In the genomic region with DNA sequence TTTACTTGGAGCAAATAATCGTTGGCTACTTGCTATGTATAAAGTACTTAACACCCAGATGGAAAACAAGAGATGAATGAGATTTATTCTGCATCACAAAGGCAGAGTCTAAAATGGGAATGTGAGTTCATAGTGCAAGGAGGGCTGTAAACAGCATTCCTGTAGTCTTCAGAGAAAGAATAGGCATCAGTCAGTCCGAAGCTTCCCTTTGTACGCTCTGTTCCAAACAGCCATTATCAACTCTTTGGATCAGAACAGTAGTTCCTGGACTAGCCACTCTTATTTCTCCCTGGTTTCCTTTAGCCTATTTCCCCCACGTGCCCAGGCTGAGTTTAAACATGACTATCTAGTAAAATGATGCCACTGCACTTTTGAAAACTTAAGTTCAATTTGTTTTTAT, we compare ENCODE assay signal across 34 mouse cellular contexts. TPM values are rescaled to one million over a fixed set of nuclear protein-coding genes. Genes with fewer than 3 reads are reported as not detected.
DNase-seq lines count a peak whose midpoint lies in the region; ATAC-seq and TF ChIP-seq lines count a peak whose summit lies in the region.
"Had no signal": no experiment of that assay in that cellular context is flagged by ENCODE, and none has a peak within 500 bp of the region (broad histone marks: within the 10 kb centered on the region; RNA-seq: fewer than 3 reads in every experiment).

No protein-coding gene starts in this region.

- 38% methylated on average over 4 of the region's 4 CpGs for WGBS in lung, postnatal 0 days
- 29% methylated on average over 4 of the region's 4 CpGs for WGBS in lung, adult 2 months
- WGBS in hindbrain, embryonic 13.5 days: 49% methylated on average over 4 of the region's 4 CpGs

- no peak for TF ChIP-seq POLR2A in lung, adult 2 months (IDR thresholded peaks at IDR 0.05; ENCODE audit: borderline replicate concordance, extremely low read depth, low read depth, low read length)

- H3K36me3 ChIP-seq in lung, postnatal 0 days (ENCODE audit: insufficient read depth, low read length): no peaks in the 10 kb centered on the region
- H3K36me3 ChIP-seq in hindbrain, embryonic 13.5 days: no peaks in the 10 kb centered on the region
- H3K36me3 ChIP-seq: forebrain, embryonic 12.5 days; G1E; heart, embryonic 12.5 days; heart, embryonic 15.5 days; hindbrain, embryonic 10.5 days had no signal

- no peaks in the 10 kb centered on the region for H3K4me1 ChIP-seq in lung, postnatal 0 days (ENCODE audit: insufficient read depth, low read depth, low read length)
- H3K4me1 ChIP-seq in lung, adult 2 months (ENCODE audit: control insufficient read depth, insufficient read depth, low read length): no peaks in the 10 kb centered on the region
- H3K4me1 ChIP-seq in hindbrain, embryonic 13.5 days (replicated peaks): no peaks in the 10 kb centered on the region
- H3K4me1 ChIP-seq: forebrain, embryonic 12.5 days; heart, embryonic 12.5 days; heart, embryonic 15.5 days; hindbrain, embryonic 10.5 days had no signal

- no peak overlapping the region for H3K4me3 ChIP-seq in lung, postnatal 0 days (ENCODE audit: low read depth, low read length)
- H3K4me3 ChIP-seq in lung, adult 2 months (replicated peaks; ENCODE audit: extremely low read depth, low read depth, low read length): no peak overlapping the region
- H3K4me3 ChIP-seq in hindbrain, embryonic 13.5 days: no peak overlapping the region
- H3K4me3 ChIP-seq: forebrain, embryonic 12.5 days; gastrocnemius, adult 2 months; heart, embryonic 12.5 days; heart, embryonic 15.5 days; hindbrain, embryonic 10.5 days had no signal

- peak; percentile 84 for ATAC-seq in lung, postnatal 0 days
- ATAC-seq in hindbrain, embryonic 13.5 days (ENCODE audit: low FRiP score): no peak
- ATAC-seq in erythroid progenitor cell, adult 5-6 weeks (replicated peaks; ENCODE audit: low FRiP score, poor library complexity, severe bottlenecking): no peak
- ATAC-seq: activated CD4-positive, CD25-positive, alpha-beta regulatory T cell, adult 4 months; forebrain, embryonic 16.5 days; hindbrain, postnatal 0 days; inflammation-experienced regulatory T-cells, adult 6 months; Patski had no signal

- DNase-seq in lung, postnatal 0 days (ENCODE audit: low spot score): peak; percentile 55
- DNase-seq in lung, adult 2 months: no peak
- peak; percentile 16 for DNase-seq in gonadal fat pad, adult 2 months (ENCODE audit: low read depth)
- DNase-seq in lung, postnatal 25 days (ENCODE audit: low spot score): peak; percentile 77
- no peak for DNase-seq in cerebellum, adult 9-11 months
- DNase-seq: adrenal gland, adult 8-10 months; adrenal gland, postnatal 25 days; B cell, adult 2 months; cerebellum, adult 11-12 months; cerebellum, adult 8-10 months; cerebellum, postnatal 14 days; gastrocnemius, adult 2 months; gastrocnemius, postnatal 14 days; heart, adult 18-20 months; heart, postnatal 10 days; heart, postnatal 36 days had no signal

- TF ChIP-seq CTCF in lung, postnatal 0 days (IDR thresholded peaks at IDR 0.05): no peak
- TF ChIP-seq CTCF in lung, adult 2 months (IDR thresholded peaks at IDR 0.05; ENCODE audit: insufficient read depth, low read length): no peak

- no peak overlapping the region for H3K27ac ChIP-seq in lung, postnatal 0 days (ENCODE audit: low read length)
- no peak overlapping the region for H3K27ac ChIP-seq in hindbrain, embryonic 13.5 days
- H3K27ac ChIP-seq: forebrain, embryonic 12.5 days; gastrocnemius, adult 2 months; heart, embryonic 15.5 days; hindbrain, embryonic 10.5 days; hindbrain, embryonic 14.5 days; hindbrain, postnatal 0 days had no signal

- no peak overlapping the region for H3K4me2 ChIP-seq in lung, postnatal 0 days (replicated peaks; ENCODE audit: low read depth, low read length)
- H3K4me2 ChIP-seq in hindbrain, embryonic 13.5 days: no peak overlapping the region
- H3K4me2 ChIP-seq: forebrain, embryonic 12.5 days; heart, embryonic 12.5 days; heart, embryonic 15.5 days; hindbrain, embryonic 14.5 days had no signal

- TF ChIP-seq EP300 in lung, postnatal 0 days (IDR thresholded peaks at IDR 0.05): peak; percentile 95

- H3K9me3 ChIP-seq in lung, postnatal 0 days (ENCODE audit: low read length): no peaks in the 10 kb centered on the region
- no peaks in the 10 kb centered on the region for H3K9me3 ChIP-seq in hindbrain, embryonic 13.5 days
- H3K9me3 ChIP-seq: forebrain, embryonic 12.5 days; heart, embryonic 12.5 days; heart, embryonic 15.5 days; hindbrain, embryonic 10.5 days had no signal

- H3K9ac ChIP-seq in lung, postnatal 0 days (replicated peaks; ENCODE audit: low read depth): no peak overlapping the region
- H3K9ac ChIP-seq in hindbrain, embryonic 13.5 days: no peak overlapping the region
- H3K9ac ChIP-seq: forebrain, embryonic 12.5 days; heart, embryonic 12.5 days; heart, embryonic 15.5 days; hindbrain, embryonic 14.5 days had no signal

- H3K27me3 ChIP-seq in lung, postnatal 0 days (replicated peaks; ENCODE audit: insufficient read depth, low read length): no peaks in the 10 kb centered on the region
- H3K27me3 ChIP-seq in hindbrain, embryonic 13.5 days: no peaks in the 10 kb centered on the region
- H3K27me3 ChIP-seq: CH12.LX; forebrain, embryonic 12.5 days; heart, embryonic 12.5 days; heart, embryonic 15.5 days had no signal

RNA-seq across cellular contexts. Expression of a gene that starts 52.8 kb away (rescaled TPM):
- not detected in 2 replicates for polyA plus RNA-seq in lung, postnatal 0 days (2015; fragmentation: Nextera tagmentation; extraction: Ambion mirVana)
- polyA plus RNA-seq in lung, adult 2 months (2012; rRNA removed): not detected in 2 replicates
- polyA plus RNA-seq in gonadal fat pad, adult 2 months (2012; rRNA removed): not detected in 2 replicates
- not detected in 2 replicates for polyA plus RNA-seq in hindbrain, embryonic 13.5 days (2015; fragmentation: Nextera tagmentation; extraction: Ambion mirVana)
- total RNA-seq in erythroid progenitor cell, adult 5-6 weeks (2015; ENCODE audit: low replicate concordance): not detected in 2 replicates
- total RNA-seq in erythroid progenitor cell, adult 5-6 weeks (2017; ENCODE audit: low replicate concordance): 0.39 TPM in 1 of 2 replicates, not detected in the other
- total RNA-seq: adrenal gland, adult 8-10 months; adrenal gland, postnatal 25 days; CH12.LX; G1E; gastrocnemius, adult 2 months; gastrocnemius, postnatal 14 days; gastrocnemius, postnatal 4 days; heart, adult 18-20 months; heart, postnatal 10 days; heart, postnatal 36 days; hindbrain, postnatal 0 days had no signal
- polyA plus RNA-seq: activated CD4-positive, CD25-positive, alpha-beta regulatory T cell, adult 4 months; brain, embryonic 14.5 days; embryonic facial prominence, embryonic 11.5 days; embryonic facial prominence, embryonic 14.5 days; forebrain, embryonic 12.5 days; forebrain, embryonic 16.5 days; G1E; heart, embryonic 12.5 days; heart, embryonic 15.5 days; hindbrain, embryonic 10.5 days; hindbrain, embryonic 14.5 days; hindbrain, postnatal 0 days; inflammation-experienced regulatory T-cells, adult 6 months; Patski had no signal

Comparison
In these comparisons a context has a peak if more than half of its experiments do, and no peak if none do; other contexts are left out.
1. DNase-seq: peak in lung, postnatal 0 days (single experiment), gonadal fat pad, adult 2 months (single experiment) and lung, postnatal 25 days (single experiment); none in lung, adult 2 months (single experiment) and cerebellum, adult 9-11 months (single experiment).